Mouse (Mus musculus) E14TG2a.4 (cell line): ENCODE data around the gene Fbxo11.
"Not testable (repeated sequence)": the region's sequence is repeated elsewhere in the genome, so short reads cannot be mapped to it uniquely, and the experiment has no call there.

Experiments used
- H3K27me3 ChIP-seq: 2 replicates; pipeline ENCODE4 v1.6.1; 2014; ENCODE audit warnings: low read length, control low read depth; ENCODE audit not compliant: insufficient read depth
- H3K36me3 ChIP-seq: 2 replicates; pipeline ENCODE4 v1.6.1; 2014; ENCODE audit warnings: low read length, control low read depth; ENCODE audit not compliant: insufficient read depth
- H3K4me1 ChIP-seq: replicated peaks from 2 replicates; pipeline ENCODE4 v1.6.1; 2014; ENCODE audit warnings: low read depth, low read length, control low read depth
- H3K4me3 ChIP-seq: replicated peaks from 2 replicates; pipeline ENCODE4 v1.5.1; 2014; ENCODE audit warnings: mild to moderate bottlenecking, low read length
- H3K9me3 ChIP-seq: 2 replicates; pipeline ENCODE4 v1.6.1; 2014; ENCODE audit warnings: low read length, control low read depth
- CTCF ChIP-seq: conservative IDR thresholded peaks from 2 replicates; pipeline ENCODE4 v1.5.1; 2014; ENCODE audit warnings: low read length
- NANOG ChIP-seq: IDR thresholded peaks from 2 replicates; pipeline ENCODE4 v1.6.1; 2014; ENCODE audit warnings: borderline replicate concordance, low read length, mixed read lengths
- POU5F1 ChIP-seq: IDR thresholded peaks from 2 replicates; pipeline ENCODE4 v1.6.1; 2014; ENCODE audit warnings: low read length, borderline replicate concordance

The Fbxo11 gene

DNA sequence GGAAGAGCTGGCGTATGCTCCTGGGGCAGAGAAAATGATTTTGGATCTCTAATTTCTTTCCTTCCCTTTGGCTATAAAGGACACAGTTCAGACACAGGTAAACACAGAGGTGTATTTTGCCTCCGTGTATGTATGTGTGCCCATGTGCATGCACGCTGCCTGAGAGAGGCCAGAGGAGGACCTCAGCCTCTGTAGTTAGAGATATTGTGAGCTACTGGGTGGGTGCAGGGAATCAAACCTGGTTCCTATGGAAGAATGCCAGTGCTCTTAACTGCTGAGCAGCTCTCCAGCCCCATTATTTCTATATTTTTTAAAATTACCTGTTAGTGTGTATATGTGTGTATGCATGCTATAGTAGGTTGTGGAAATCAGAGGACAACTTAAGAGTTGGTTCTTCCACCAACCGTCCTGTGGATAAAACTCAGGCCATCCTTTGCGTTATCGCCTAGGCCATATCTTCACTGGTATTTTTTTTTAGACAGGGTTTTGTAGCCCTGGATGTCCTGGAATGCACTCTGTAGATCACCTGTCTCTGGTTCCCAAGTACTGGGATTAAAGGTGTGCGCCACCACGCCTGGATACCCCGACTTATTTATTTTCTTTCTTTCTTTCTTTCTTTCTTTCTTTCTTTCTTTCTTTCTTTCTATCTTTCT, 88.8 kb downstream of the Fbxo11 start:
- Histone ChIP-seq H3K27me3 (no peaks in the 10 kb centered on the region), H3K36me3 (peaks cover 55% of the 10 kb centered on the region), H3K4me1 (peaks cover 59% of the 10 kb centered on the region), H3K4me3 (peak overlapping the region; percentile 98), H3K9me3 (no peaks in the 10 kb centered on the region)
- TF ChIP-seq POU5F1 (no peak), CTCF (no peak)

- Histone ChIP-seq H3K36me3 (peaks cover 46% of the 10 kb centered on the region), H3K27me3 (no peaks in the 10 kb centered on the region), H3K9me3 (no peaks in the 10 kb centered on the region), H3K4me1 (peaks cover 60% of the 10 kb centered on the region), H3K4me3 (peak overlapping the region; percentile 98)
- TF ChIP-seq CTCF (no peak), NANOG (no peak), POU5F1 (no peak)
These were observed 89.8 kb downstream of the Fbxo11 start for GRCm38 (mm10) chr17:87975229-87975853.

- peaks cover 55% of the 10 kb centered on the region for H3K4me1 ChIP-seq
- no peaks in the 10 kb centered on the region for H3K9me3 ChIP-seq
- H3K36me3 ChIP-seq, result peaks cover 40% of the 10 kb centered on the region
- TF ChIP-seq POU5F1 (no peak), CTCF (no peak), NANOG (no peak)
- H3K4me3 ChIP-seq, result peak within 1 kb of the TSS; percentile 98
- no peaks in the 10 kb centered on the region for H3K27me3 ChIP-seq
These were observed 90.4 kb downstream of the Fbxo11 start, which contains the start of gene Msh6 for GRCm38 (mm10) chr17:87974629-87975228. Gene Msh6 (plus strand): TSS chr17:87975062.

- TF ChIP-seq POU5F1, result no peak
- peak; percentile 72 for TF ChIP-seq NANOG
- Histone ChIP-seq H3K4me1 (peaks cover 43% of the 10 kb centered on the region), H3K4me3 (peak overlapping the region; percentile 98), H3K9me3 (no peaks in the 10 kb centered on the region), H3K27me3 (no peaks in the 10 kb centered on the region), H3K36me3 (peaks cover 27% of the 10 kb centered on the region)
These were observed 91.6 kb downstream of the Fbxo11 start for GRCm38 (mm10) chr17:87973261-87974167.

DNA sequence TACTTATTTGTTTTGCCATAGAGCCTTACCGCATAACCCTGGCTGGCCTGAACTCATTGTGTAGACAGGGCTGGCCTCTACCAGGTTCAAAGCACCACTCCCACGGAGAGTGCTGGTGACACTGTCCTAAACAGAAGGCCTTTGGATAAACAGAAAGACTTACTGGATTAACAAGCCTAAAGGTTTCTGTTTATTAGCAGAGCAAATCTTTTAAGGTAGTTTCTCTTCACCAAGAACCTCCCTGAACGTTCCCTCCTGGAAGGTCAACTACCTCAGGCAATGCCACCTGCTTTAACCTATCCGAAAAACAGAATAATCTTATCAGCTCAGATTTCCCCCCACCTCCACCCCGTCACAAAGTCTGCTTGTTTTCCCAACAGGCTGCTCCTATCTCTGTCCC, 92.2 kb downstream of the Fbxo11 start:
- Histone ChIP-seq H3K4me1 (peaks cover 36% of the 10 kb centered on the region), H3K27me3 (no peaks in the 10 kb centered on the region), H3K4me3 (peak overlapping the region; percentile 50; the same call in 1 of the 2 replicates), H3K36me3 (peaks cover 21% of the 10 kb centered on the region), H3K9me3 (peaks cover 1% of the 10 kb centered on the region; the same call in 1 of the 2 replicates)
- no peak for TF ChIP-seq CTCF
- no peak for TF ChIP-seq POU5F1
- no peak for TF ChIP-seq NANOG

DNA sequence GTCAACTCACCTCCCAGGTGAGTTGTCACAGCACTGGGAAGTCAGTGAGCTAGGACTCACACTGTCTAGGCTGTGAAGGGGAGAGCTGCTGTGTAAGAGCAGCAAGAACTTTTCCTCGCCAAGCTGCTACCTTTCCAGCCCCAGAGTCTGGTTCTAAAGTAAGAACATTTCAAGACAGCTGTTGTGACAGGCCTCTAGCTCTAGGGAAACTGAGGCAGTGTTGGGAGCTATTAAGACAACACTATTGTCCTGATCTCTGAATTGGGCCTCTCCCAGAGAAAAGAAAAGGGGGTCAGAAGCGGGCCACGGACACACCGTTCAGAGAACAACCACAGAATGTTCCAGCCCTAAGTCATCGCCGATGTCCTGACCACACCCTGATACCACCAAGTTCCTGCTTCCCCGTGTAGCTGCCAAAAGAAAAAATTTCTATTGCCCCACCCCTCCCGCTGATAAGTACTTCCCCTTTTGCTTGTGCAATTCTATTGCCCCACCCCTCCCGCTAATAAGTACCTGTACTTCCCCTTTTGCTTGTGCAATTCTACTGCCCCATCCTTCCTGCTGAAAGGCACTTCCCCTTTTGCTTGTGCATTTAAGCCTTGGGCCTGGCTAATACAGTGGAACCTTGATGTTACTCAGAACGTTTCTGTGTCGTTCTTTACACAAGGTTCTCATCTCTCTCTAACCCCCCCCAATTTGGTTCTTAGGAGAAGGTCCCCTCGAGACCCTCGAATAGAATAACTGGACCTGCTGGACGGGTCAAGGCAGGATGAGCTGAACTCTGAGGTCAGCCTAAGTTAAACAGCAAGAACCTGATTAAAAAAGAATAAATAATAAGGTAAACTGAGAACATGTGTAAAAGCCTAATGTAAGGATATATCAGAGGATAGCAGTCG, 93.1 kb downstream of the Fbxo11 start:
- Histone ChIP-seq H3K4me3 (peak overlapping the region; percentile 50; the same call in 1 of the 2 replicates), H3K4me1 (peaks cover 28% of the 10 kb centered on the region), H3K36me3 (peaks cover 12% of the 10 kb centered on the region)
- not testable (repeated sequence) for H3K27me3 ChIP-seq, H3K9me3 ChIP-seq

- Histone ChIP-seq H3K4me1 (peaks cover 28% of the 10 kb centered on the region), H3K9me3 (peaks cover 41% of the 10 kb centered on the region)
- H3K36me3 ChIP-seq, H3K4me3 ChIP-seq, H3K27me3 ChIP-seq: not testable (repeated sequence)
These were observed 96.6 kb downstream of the Fbxo11 start for GRCm38 (mm10) chr17:87968483-87968926.
